Mouse (Mus musculus): ENCODE measurements at regions not wholly inside any gene's neighbourhood (a gene's known extent, or its start where the extent isn't known, plus 50 kb on each side); places are given as distances from the start of the nearest gene placed in this dataset.

DNA sequence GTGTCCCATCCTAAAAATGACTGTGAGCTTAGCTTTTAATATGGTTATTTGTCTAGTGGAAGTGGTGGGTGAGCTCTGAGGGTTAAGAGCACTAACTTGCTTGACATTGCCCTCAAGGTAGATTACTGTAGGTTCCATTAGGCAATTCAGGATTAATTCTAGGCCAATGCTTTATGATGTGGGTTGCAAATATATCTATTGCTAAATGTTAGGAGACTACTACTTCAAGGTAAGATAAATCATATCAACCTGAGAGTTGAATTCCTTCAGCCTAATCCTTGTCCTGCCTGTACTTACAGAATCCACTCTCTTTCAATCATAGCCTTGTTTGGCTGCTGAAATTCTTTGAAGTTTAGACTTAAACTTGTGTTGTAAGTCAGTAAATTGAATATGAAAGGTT lies 501.2 kb upstream of the Pappa start:
- DNase-seq: no peak

GRCm38 (mm10) chr4:64632189-64632588 lies 491.8 kb upstream of the Pappa start:
- DNase-seq: peak; percentile 45 to 67

GRCm38 (mm10) chr4:64635256-64635962 lies 488.6 kb upstream of the Pappa start:
- DNase-seq: no peak

DNA sequence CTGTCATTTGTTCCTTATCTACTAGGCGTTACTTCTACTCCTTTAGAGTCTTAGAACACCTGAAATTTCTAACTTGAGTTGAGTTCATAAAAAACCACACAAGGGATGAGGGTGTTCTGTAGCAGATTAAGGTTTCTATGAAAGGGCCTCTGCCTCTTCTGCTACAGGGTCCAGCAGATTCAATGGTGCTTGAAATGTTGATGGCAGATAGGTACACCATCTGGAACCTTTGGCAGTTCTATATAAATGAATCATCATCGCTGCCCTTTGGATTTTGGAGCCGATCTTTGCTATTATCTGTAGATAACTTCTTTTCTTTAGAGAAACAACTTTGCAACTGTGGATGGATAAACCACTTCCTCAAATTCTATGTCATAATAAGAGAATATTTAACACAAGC lies 483.9 kb upstream of the Pappa start:
- DNase-seq: peak; percentile 14 to 42

GRCm38 (mm10) chr4:64640976-64641375 lies 483.0 kb upstream of the Pappa start:
- DNase-seq: no peak

- DNase-seq: no peak
Measured at GRCm38 (mm10) chr4:64645141-64645540, 478.8 kb upstream of the Pappa start.

DNA sequence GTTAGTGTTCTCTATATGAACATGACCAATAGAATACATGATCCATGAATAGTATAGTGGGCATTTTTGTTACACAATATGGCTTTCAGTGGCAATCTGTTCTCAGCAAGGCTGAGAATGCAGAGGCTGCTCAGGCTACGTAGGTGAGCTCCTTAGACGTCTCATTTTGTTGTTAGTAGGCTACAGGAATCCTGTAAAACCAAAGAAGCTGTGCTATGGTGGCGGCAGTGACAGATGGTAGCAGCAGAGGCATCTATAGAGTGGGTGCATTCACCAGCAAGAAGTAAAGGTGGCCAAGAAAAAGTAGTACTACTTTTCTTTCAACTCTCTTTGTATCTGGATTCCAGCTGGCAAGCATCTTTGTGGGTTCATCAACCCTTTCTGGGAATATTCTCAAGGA lies 469.8 kb upstream of the Pappa start:
- no peak for DNase-seq

- no peak for DNase-seq
Measured at GRCm38 (mm10) chr4:64655534-64655933, 468.4 kb upstream of the Pappa start.

DNA sequence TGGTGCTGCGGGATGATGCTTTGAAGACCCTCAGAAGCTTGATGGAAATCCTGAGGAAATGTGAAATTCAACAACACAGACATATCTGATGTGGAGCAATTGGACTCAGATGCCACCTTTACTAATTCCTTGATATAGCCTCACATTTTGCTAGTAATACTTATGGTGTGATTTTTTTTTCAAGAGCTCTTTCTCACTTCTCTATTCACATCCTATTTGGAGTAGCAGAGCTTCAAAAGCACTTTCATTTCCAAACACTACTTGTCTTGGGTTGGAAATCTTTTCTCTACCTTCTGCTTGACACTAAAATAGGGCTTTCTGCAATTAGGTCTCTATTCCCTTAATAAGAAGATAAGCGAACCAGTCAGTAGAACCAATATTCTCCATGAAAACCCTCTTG lies 460.3 kb upstream of the Pappa start:
- no peak for DNase-seq

DNA sequence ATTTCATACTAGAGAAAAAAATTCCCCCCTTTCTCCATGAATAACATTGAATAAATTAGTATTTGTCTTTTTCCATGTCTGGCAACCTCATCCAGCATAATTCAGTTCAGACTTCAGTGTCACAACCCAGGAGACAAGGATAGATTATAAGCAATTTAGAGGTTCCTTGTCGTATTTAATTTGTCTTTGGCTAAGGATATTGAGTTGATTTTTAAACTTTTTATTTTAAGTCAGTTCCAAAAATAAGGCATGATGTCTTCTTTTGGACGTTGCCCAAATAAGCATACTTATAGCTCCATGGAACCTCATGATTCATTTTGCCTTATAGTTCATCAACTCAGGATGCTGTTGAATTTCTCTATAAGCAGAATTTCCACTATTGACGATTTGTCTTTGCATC lies 456.0 kb upstream of the Pappa start:
- no peak for DNase-seq

DNA sequence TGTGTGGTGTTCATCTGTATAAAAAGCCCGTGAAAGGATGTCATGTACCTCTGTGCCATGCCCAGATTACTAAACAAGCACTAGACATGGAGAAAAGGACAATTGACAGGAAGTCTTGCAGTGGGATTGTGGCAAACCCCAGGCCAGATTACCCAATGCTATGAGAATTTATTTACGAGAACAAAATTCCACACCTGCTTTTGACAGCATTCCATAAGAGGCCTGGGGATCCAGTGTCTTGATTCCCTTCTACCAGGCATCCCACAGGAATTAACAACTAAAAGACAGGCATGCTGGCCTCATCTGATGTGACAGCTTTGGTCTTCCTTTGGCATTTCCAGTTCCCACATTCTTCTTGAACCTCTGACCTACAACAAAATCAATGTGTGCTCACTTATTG lies 454.3 kb upstream of the Pappa start:
- no peak for DNase-seq

DNA sequence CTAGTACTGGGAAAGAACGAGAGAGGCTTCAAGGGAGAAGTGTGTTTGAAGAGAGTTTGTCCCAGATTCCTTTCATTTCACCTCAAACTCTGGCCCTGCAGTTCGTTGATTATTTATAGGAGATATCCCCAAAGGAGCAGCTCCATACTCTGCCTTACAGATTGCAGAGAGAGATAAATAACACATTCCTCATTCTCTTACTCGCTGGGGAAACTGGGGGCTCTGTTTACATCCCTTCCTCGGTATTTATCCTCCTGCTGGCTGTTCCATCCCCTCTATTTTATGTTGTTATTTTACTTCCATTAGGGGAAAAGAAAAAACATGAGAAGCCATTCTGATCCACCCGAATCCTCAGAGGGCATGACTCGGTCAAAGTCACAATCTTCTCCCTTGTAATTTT lies 447.5 kb upstream of the Pappa start:
- no peak for DNase-seq

- DNase-seq: no peak
Measured at GRCm38 (mm10) chr4:64676881-64677280, 447.1 kb upstream of the Pappa start.

- DNase-seq: no peak
Measured at GRCm38 (mm10) chr4:64684654-64685053, 439.3 kb upstream of the Pappa start.

- DNase-seq: no peak
Measured at GRCm38 (mm10) chr4:64696134-64696533, 427.8 kb upstream of the Pappa start.

- DNase-seq: no peak
Measured at GRCm38 (mm10) chr4:64723296-64723695, 400.7 kb upstream of the Pappa start.

- DNase-seq: no peak
Measured at GRCm38 (mm10) chr4:64724851-64725250, 399.1 kb upstream of the Pappa start.

GRCm38 (mm10) chr4:64755986-64756385 lies 368.0 kb upstream of the Pappa start:
- no peak for DNase-seq

- DNase-seq: no peak
Measured at GRCm38 (mm10) chr4:64768610-64769009, 355.4 kb upstream of the Pappa start.

DNA sequence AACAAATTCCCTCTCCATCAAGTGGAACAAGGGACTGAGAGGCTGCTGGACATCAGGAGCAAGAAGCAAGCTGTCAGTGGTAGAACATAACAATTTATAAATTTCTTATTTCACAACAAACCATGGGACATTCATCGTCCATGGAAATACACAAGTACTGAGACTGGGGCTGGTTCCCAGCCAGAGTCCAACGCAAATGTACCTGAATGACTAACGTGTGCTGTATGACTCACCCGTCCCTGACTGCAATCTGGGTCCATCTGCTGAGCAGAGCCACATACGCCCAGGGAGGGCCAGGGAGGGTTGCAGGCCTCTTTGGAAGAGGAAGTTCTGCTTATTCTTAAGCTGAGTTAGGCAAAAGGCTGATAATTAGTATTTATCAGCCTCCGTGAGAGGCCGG lies 320.1 kb upstream of the Pappa start:
- peak; percentile 74 to 76 for DNase-seq

- DNase-seq: peak in 1 of 2 experiments; percentile 33
Measured at GRCm38 (mm10) chr4:64804996-64805395, 319.0 kb upstream of the Pappa start.

GRCm38 (mm10) chr4:64807148-64807547 lies 316.8 kb upstream of the Pappa start:
- no peak for DNase-seq

DNA sequence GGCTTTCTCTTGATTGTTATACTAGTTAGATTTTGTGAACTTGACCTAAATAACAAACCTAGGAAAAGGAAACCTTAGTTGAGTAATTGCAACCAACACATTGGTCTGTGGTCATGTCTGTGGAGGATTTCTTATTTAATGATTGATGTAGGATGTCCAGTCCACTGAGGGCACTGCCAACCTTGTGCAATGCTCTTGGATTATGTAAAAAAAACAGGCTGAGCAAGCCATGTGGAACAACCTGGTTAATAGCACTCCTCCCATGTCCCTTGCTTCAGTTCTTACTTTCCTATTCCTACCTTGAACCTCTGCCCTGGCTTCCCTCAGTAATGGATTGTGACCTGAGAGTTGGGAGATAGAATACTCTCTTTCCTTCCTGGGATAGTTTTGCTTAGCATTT lies 312.0 kb upstream of the Pappa start:
- no peak for DNase-seq

- DNase-seq: no peak
Measured at GRCm38 (mm10) chr4:64812812-64813211, 311.2 kb upstream of the Pappa start.

- peak; percentile 5 to 21 for DNase-seq
Measured at GRCm38 (mm10) chr4:64832882-64833281, 291.1 kb upstream of the Pappa start.
